Mouse (Mus musculus) stomach, postnatal 0 days (tissue): ENCODE results near the gene Cldn24.

Experiments
- CTCF ChIP-seq: IDR thresholded peaks from 2 replicates; pipeline ENCODE4 v1.5.1; 2016; ENCODE audit warnings: antibody characterized with exemption, low read depth, mild to moderate bottlenecking, moderate library complexity
- EP300 ChIP-seq: optimal IDR thresholded peaks from 2 replicates; pipeline ENCODE3; 2016; ENCODE audit warnings: antibody characterized with exemption

- no peak for TF ChIP-seq CTCF
- no peak for TF ChIP-seq EP300
Measured at GRCm38 (mm10) chr8:47783544-47783943, 38.4 kb upstream of the Cldn24 start.
